ENCODE assay signal across 44 mouse cellular contexts in the genomic region with DNA sequence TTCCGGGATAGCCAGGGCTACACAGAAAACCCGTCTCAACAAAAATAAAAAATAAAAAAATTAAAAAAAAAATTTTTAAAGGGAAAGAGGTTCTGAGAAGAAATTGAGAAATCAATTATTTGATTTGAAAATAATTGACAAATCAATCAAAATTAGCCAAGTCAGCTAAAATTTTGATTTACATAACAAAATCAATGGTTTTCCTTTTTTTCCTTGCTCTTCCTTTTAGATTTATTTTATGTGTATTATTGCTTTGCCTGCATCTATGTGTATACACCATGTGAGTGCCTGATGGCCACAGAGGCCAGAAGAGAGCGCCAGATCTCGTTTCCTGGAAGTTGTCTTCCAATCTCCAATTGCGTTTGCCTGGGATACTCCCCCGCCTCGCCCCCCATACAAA. TPM values are rescaled to one million over a fixed set of nuclear protein-coding genes. Genes with fewer than 3 reads are reported as not detected.
"Had no signal": no experiment of that assay in that cellular context is flagged by ENCODE, and none has a peak within 500 bp of the region (broad histone marks: within the 10 kb centered on the region; RNA-seq: fewer than 3 reads in every experiment).

No protein-coding gene starts in this region.

- H3K4me1 ChIP-seq: limb, embryonic 12.5 days; limb, embryonic 15.5 days; midbrain, embryonic 12.5 days; midbrain, embryonic 13.5 days; midbrain, embryonic 15.5 days; neural tube, embryonic 12.5 days had no signal

- ATAC-seq: liver, embryonic 12.5 days; lung, postnatal 0 days; midbrain, embryonic 13.5 days; midbrain, embryonic 15.5 days; midbrain, embryonic 16.5 days had no signal

- H3K27ac ChIP-seq: limb, embryonic 10.5 days; limb, embryonic 12.5 days; limb, embryonic 13.5 days; limb, embryonic 15.5 days; liver, embryonic 12.5 days; liver, embryonic 13.5 days; liver, embryonic 14.5 days; lung, embryonic 15.5 days; macrophage; midbrain, embryonic 10.5 days; midbrain, embryonic 12.5 days; midbrain, embryonic 13.5 days; midbrain, embryonic 15.5 days; neural tube, embryonic 12.5 days had no signal

- H3K36me3 ChIP-seq: limb, embryonic 10.5 days; limb, embryonic 12.5 days; limb, embryonic 13.5 days; limb, embryonic 15.5 days; liver, embryonic 15.5 days; lung, embryonic 15.5 days; midbrain, embryonic 10.5 days; midbrain, embryonic 12.5 days; midbrain, embryonic 13.5 days; midbrain, embryonic 15.5 days; neural tube, embryonic 12.5 days had no signal

- H3K4me2 ChIP-seq: limb, embryonic 12.5 days; limb, embryonic 13.5 days; limb, embryonic 15.5 days; liver, embryonic 11.5 days; liver, embryonic 12.5 days; liver, embryonic 13.5 days; liver, embryonic 15.5 days; lung, embryonic 14.5 days; lung, embryonic 15.5 days; midbrain, embryonic 11.5 days; midbrain, embryonic 12.5 days; midbrain, embryonic 13.5 days; midbrain, embryonic 15.5 days; neural tube, embryonic 12.5 days had no signal

- H3K9ac ChIP-seq: limb, embryonic 12.5 days; limb, embryonic 13.5 days; limb, embryonic 15.5 days; liver, embryonic 12.5 days; liver, embryonic 13.5 days; liver, embryonic 14.5 days; liver, embryonic 15.5 days; lung, embryonic 14.5 days; lung, embryonic 15.5 days; midbrain, embryonic 12.5 days; midbrain, embryonic 13.5 days; midbrain, embryonic 15.5 days; neural tube, embryonic 12.5 days had no signal

- H3K9me3 ChIP-seq: limb, embryonic 10.5 days; limb, embryonic 12.5 days; limb, embryonic 13.5 days; limb, embryonic 15.5 days; liver, embryonic 12.5 days; liver, embryonic 13.5 days; liver, embryonic 15.5 days; lung, embryonic 15.5 days; megakaryocyte, embryonic 14.5 days; midbrain, embryonic 10.5 days; midbrain, embryonic 12.5 days; midbrain, embryonic 13.5 days; midbrain, embryonic 15.5 days; neural tube, embryonic 12.5 days had no signal

- DNase-seq: left cerebral cortex, postnatal 4 days; liver; liver, embryonic 13.5 days; lung, adult 18-20 months; lung, adult 2 months; lung, embryonic 14.5 days; lung, postnatal 10 days; lung, postnatal 14 days; lung, postnatal 36 days; midbrain, embryonic 14.5 days had no signal

- H3K4me3 ChIP-seq: limb, embryonic 10.5 days; limb, embryonic 12.5 days; limb, embryonic 13.5 days; limb, embryonic 15.5 days; liver, embryonic 12.5 days; liver, embryonic 13.5 days; liver, embryonic 15.5 days; lung, embryonic 15.5 days; megakaryocyte, embryonic 14.5 days; midbrain, embryonic 10.5 days; midbrain, embryonic 12.5 days; midbrain, embryonic 13.5 days; midbrain, embryonic 15.5 days; myocyte; neural tube, embryonic 12.5 days had no signal

RNA-seq across cellular contexts. Expression of a gene that starts 5.4 kb away (rescaled TPM):
- total RNA-seq: left cerebral cortex, adult 8-10 months; left cerebral cortex, postnatal 10 days; left cerebral cortex, postnatal 14 days; left cerebral cortex, postnatal 25 days; left cerebral cortex, postnatal 36 days; left cerebral cortex, postnatal 4 days; megakaryocyte progenitor cell, adult 5-6 weeks; megakaryocyte, adult 5-6 weeks; megakaryocyte-erythroid progenitor cell, adult 5-6 weeks; midbrain, postnatal 0 days; monocyte, adult 5-6 weeks had no signal
- polyA plus RNA-seq: limb, embryonic 10.5 days; macrophage; midbrain, embryonic 11.5 days; midbrain, embryonic 13.5 days; midbrain, embryonic 14.5 days; midbrain, embryonic 15.5 days; midbrain, embryonic 16.5 days; midbrain, postnatal 0 days; neural tube, embryonic 11.5 days had no signal

RNA-seq across cellular contexts. Expression of a gene that starts 26.9 kb away (rescaled TPM):
- total RNA-seq: monocyte, adult 5-6 weeks had no signal

RNA-seq across cellular contexts. Expression of a gene that starts 30.7 kb away (rescaled TPM):
- total RNA-seq: megakaryocyte progenitor cell, adult 5-6 weeks; megakaryocyte, adult 5-6 weeks; megakaryocyte-erythroid progenitor cell, adult 5-6 weeks; monocyte, adult 5-6 weeks had no signal
- polyA plus RNA-seq: limb, embryonic 10.5 days; limb, embryonic 11.5 days; limb, embryonic 12.5 days; limb, embryonic 13.5 days; limb, embryonic 15.5 days; liver, embryonic 11.5 days; liver, embryonic 12.5 days; liver, embryonic 13.5 days; liver, embryonic 14.5 days; liver, embryonic 15.5 days; liver, embryonic 16.5 days; lung, embryonic 14.5 days; lung, embryonic 15.5 days; lung, embryonic 16.5 days; lung, postnatal 0 days; macrophage; myocyte had no signal
